Mouse (Mus musculus) gastrocnemius, postnatal 36 days (tissue): ENCODE measurements at regions not wholly inside any gene's neighbourhood (a gene's known extent, or its start where the extent isn't known, plus 50 kb on each side); places are given as distances from the start of the nearest gene placed in this dataset.

Experiments used
- DNase-seq, 2 experiments: peaks; one replicate each; pipeline ENCODE4 v3.0.0; 2022
- intact Hi-C: fragments of 180-260 bp; cut with DNase I; formaldehyde crosslinking; loops from one replicate; pipeline ENCODE4 v1.15.1; 2025

- intact Hi-C loops = no loop called here
- DNase-seq = no peak
These were observed 200.6 kb downstream of the Chm start for GRCm38 (mm10) chrX:112984668-112985067.

- no peak for DNase-seq
- intact Hi-C loops = no loop called here
These were observed 201.2 kb downstream of the Chm start for GRCm38 (mm10) chrX:112984073-112984472.

- no peak for DNase-seq
These were observed 206.7 kb downstream of the Chm start for GRCm38 (mm10) chrX:112978583-112978982.

GRCm38 (mm10) chrX:112964093-112964492 lies 221.2 kb downstream of the Chm start:
- intact Hi-C loops = no loop called here
- no peak for DNase-seq

More at GRCm38 (mm10) chrX:112978583-112978982, 206.7 kb downstream of the Chm start:
- intact Hi-C loops = no loop called here

GRCm38 (mm10) chrX:112949792-112950191 lies 235.5 kb downstream of the Chm start:
- no peak for DNase-seq
- intact Hi-C loops = no loop called here

- intact Hi-C loops = no loop called here
These were observed 237.8 kb downstream of the Chm start for GRCm38 (mm10) chrX:112947521-112947920.

GRCm38 (mm10) chrX:112925542-112926182 lies 227.2 kb upstream of the Pof1b start:
- DNase-seq = no peak
- intact Hi-C loops = no loop called here

More at GRCm38 (mm10) chrX:112947521-112947920, 237.8 kb downstream of the Chm start:
- no peak for DNase-seq

- DNase-seq = no peak
- intact Hi-C loops = loop anchor here (5.0 to 10.0 kb wide), 2 partner anchors 377 to 479 kb away; no protein-coding TSS in a partner anchor
These were observed 205.4 kb upstream of the Pof1b start for GRCm38 (mm10) chrX:112903631-112904410.

- no peak for DNase-seq
- intact Hi-C loops = no loop called here
These were observed 188.1 kb upstream of the Pof1b start for GRCm38 (mm10) chrX:112886539-112886938.
